Mouse (Mus musculus) stomach, embryonic 14.5 days (tissue): ENCODE measurements around the gene Ptprcap. TPM values are rescaled to one million over a fixed set of nuclear protein-coding genes. Genes with fewer than 3 reads are reported as not detected.

Experiments used
- ATAC-seq: fragments of 200-750 bp; cut with Nextera tagmentation; 2 replicates; pipeline ENCODE4 v1.8.0; 2017; ENCODE audit warnings: low read depth, moderate TSS enrichment; ENCODE audit not compliant: insufficient number of reproducible peaks, insufficient read depth, low FRiP score
- H3K27ac ChIP-seq: fragments of 300-500 bp; sonication (generic); 2 replicates; pipeline ENCODE4 v1.5.1; 2014; ENCODE audit warnings: mild to moderate bottlenecking, low read length, moderate library complexity, mixed read lengths
- H3K27me3 ChIP-seq: fragments of 300-500 bp; sonication (generic); 2 replicates; pipeline ENCODE4 v1.6.1; 2014; ENCODE audit warnings: low read length, control low read depth, mixed read lengths; ENCODE audit not compliant: control insufficient read depth, insufficient read depth
- H3K36me3 ChIP-seq: fragments of 300-500 bp; sonication (generic); 2 replicates; pipeline ENCODE4 v1.6.1; 2014; ENCODE audit warnings: mild to moderate bottlenecking, control low read depth, low read length, moderate library complexity, mixed read lengths; ENCODE audit not compliant: control insufficient read depth, insufficient read depth
- H3K4me1 ChIP-seq: fragments of 300-500 bp; sonication (generic); 2 replicates; pipeline ENCODE4 v1.6.1; 2014; ENCODE audit warnings: low read length, control low read depth, mixed read lengths; ENCODE audit not compliant: control insufficient read depth, insufficient read depth
- H3K4me2 ChIP-seq: fragments of 300-500 bp; sonication (generic); replicated peaks from 2 replicates; pipeline ENCODE4 v1.6.1; 2014; ENCODE audit warnings: low read depth, low read length, control low read depth
- H3K4me3 ChIP-seq: fragments of 300-500 bp; sonication (generic); 2 replicates; pipeline ENCODE4 v1.5.1; 2014; ENCODE audit warnings: low read depth, low read length, control low read depth
- H3K9ac ChIP-seq: fragments of 300-500 bp; sonication (generic); replicated peaks from 2 replicates; pipeline ENCODE4 v1.6.1; 2014; ENCODE audit warnings: low read depth, mild to moderate bottlenecking, control low read depth, low read length, moderate library complexity, mixed read lengths
- H3K9me3 ChIP-seq: fragments of 300-500 bp; sonication (generic); 2 replicates; pipeline ENCODE4 v1.6.1; 2016; ENCODE audit warnings: low read depth, low read length, control low read depth; ENCODE audit not compliant: control insufficient read depth
- WGBS: fragments of 180-500 bp; shearing (Covaris S2); extraction: QIAGEN DNeasy Blood & Tissue Kit; methylation state at CpG from one replicate; pipeline ENCODE4 v1.1.7; 2014; 5-methylcytosine and 5-hydroxymethylcytosine counted together
- polyA plus RNA-seq: library from polyadenylated mRNA; unstranded; fragments of >200 nt; fragmentation: Nextera tagmentation; extraction: Ambion mirVana; gene quantifications from 2 replicates; pipeline ENCODE4 v1.2.1, GENCODE M21; 2014

Ptprcap gene
- polyA plus RNA-seq, 1 experiment from 2014 or later = 1.9 TPM

DNA sequence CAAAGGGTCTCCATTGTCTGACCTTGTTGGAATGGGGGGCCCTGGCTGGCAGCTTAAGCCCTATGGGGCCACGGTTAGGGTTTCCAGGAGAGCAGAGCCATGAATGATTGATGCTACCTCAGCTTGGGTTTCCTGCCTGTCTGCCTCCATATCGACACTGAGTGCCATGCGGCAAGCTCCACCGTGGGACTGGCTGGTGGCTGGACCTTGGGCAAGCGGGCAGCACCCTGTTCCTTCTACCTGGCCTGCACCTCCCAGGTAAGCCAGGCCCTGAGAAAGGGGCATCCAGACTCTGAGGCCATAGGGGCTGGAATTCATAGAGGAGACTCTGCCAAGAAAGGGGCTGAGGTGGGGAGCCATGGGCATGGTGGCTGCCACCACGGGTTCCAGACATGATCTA lies 13.3 kb upstream of the Ptprcap start:
- Histone ChIP-seq H3K27me3 (no peaks in the 10 kb centered on the region), H3K4me1 (no peaks in the 10 kb centered on the region), H3K27ac (no peak overlapping the region), H3K4me2 (no peak overlapping the region), H3K36me3 (no peaks in the 10 kb centered on the region), H3K9ac (no peak overlapping the region), H3K4me3 (no peak overlapping the region), H3K9me3 (no peaks in the 10 kb centered on the region)
- no peak for ATAC-seq
- 71% methylated on average over 6 of the region's 6 CpGs for whole genome bisulfite sequencing

DNA sequence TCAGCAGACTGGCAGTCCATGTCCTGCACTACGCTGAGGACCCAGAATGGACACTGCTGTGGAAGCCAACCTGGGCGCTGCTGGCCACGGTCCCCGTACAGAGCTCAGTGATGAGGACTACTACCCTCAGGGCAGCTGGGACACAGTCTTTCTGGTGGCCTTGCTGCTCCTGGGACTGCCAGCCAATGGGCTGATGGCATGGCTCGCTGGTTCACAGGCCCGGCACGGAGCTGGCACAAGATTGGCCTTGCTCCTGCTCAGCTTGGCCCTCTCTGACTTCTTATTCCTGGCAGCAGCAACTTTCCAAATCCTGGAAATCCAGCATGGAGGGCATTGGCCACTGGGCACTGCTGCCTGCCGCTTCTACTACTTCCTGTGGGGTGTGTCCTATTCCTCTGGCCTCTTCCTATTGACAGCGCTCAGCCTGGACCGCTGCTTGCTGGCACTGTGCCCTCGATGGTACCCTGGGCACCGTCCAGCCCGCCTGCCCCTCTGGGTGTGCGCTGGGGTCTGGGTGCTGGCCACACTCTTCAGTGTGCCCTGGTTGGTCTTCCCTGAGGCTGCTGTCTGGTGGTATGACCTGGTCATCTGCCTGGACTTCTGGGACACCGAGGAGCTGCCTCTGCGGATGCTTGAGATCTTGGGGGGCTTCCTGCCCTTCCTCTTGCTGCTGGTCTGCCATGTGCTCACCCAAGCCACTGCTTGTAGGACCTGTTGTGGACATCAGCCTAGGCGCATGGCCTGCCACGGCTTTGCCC lies 10.8 kb upstream of the Ptprcap start:
- ATAC-seq = no peak
- 90% methylated on average over 18 of the region's 18 CpGs for WGBS
- Histone ChIP-seq H3K4me1 (peaks cover under 1% of the 10 kb centered on the region; the same call in 1 of the 2 replicates), H3K36me3 (no peaks in the 10 kb centered on the region), H3K27ac (no peak overlapping the region), H3K27me3 (no peaks in the 10 kb centered on the region), H3K9me3 (no peaks in the 10 kb centered on the region), H3K9ac (no peak overlapping the region), H3K4me3 (no peak overlapping the region), H3K4me2 (no peak overlapping the region)

DNA sequence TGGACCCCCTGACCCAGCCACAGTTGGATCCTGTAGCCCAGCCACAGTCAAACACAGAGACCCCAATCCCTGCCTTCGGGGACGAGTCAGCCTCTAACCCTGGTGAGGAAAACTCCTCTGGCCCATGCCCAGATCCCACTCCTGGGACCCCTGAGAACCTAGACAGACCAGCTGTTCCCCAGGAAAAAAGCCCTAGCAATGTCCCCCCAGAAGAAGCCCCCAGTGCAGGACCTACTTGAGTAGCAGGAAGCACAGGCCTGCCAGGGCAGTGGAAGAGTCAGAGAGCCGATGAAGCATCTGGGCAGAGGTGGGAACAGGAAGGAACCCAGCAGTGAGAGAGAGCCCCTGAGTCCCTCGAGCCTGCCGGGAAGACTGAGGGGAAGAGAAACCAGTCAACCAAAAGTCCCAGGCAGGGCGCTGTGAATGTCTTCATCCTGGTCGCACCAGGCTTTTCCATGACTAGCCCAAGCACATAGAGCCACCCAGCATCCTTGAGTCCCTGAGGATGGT lies 9.6 kb upstream of the Ptprcap start, which contains the start of gene Cabp4:
Gene Cabp4, minus strand, starts transcription at position 275 of the 510 bp plus-strand sequence.
- ATAC-seq = no peak
- Histone ChIP-seq H3K4me2 (no peak within 1 kb of the TSS), H3K27ac (no peak within 1 kb of the TSS), H3K9ac (no peak within 1 kb of the TSS), H3K27me3 (no peaks in the 10 kb centered on the region), H3K9me3 (no peaks in the 10 kb centered on the region), H3K36me3 (no peaks in the 10 kb centered on the region), H3K4me1 (peaks cover 7% of the 10 kb centered on the region; the same call in 1 of the 2 replicates), H3K4me3 (no peak within 1 kb of the TSS)
- WGBS = 79% methylated on average over 7 of the region's 7 CpGs

DNA sequence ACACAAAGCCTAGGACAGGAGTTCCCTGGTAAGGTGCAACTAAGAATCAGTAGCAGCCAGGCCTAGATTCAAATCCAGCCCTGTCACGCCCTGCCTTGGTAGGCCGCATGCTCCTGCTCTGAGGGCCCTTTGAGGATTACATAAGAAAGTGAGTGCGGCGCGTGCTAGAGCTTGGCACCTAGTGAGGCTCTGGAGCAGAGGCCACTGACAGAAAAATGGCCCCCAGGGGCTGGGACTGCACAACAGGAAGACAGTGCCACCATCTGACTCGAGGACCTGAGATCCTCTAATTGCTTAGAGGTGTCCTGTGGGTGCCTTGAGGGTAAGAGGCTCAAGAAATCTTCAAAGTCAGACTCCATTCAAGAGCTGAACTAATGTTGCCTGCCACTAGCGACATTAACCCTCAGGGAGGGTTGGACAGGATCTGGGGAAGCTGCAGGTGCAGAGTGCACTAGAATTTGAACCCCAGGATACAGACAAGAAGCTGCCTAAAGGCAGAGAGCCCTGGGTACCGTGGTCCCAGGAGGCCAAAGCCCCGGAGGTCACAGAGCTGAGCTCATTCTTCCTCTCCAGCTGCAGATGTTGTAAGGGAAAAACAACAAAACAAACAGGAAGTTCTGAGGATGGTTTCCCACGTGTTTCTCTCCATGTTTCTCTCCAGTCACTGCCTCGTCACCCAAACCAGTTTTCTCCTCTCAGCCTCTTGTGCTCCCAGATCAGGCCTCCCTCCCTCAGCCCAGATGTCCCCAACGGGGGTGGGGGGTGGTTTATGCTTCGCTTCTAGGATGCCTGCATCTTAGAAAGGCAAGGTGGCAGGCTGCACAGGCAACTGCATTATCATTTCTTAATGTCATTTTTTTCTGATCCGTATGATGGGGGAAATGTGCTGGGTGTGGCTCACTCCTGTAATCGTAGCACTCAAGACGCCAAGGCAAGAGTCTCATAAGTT lies 8.6 kb upstream of the Ptprcap start:
- no peaks in the 10 kb centered on the region for H3K9me3 ChIP-seq
- H3K4me1 ChIP-seq = peaks cover 17% of the 10 kb centered on the region
- no peak for ATAC-seq
- H3K27ac ChIP-seq = no peak overlapping the region
- no peaks in the 10 kb centered on the region for H3K27me3 ChIP-seq
- 80% methylated on average over 16 of the region's 16 CpGs for WGBS
- no peak overlapping the region for H3K4me2 ChIP-seq
- no peak overlapping the region for H3K9ac ChIP-seq
- no peak overlapping the region for H3K4me3 ChIP-seq
- peaks cover 1% of the 10 kb centered on the region; the same call in 1 of the 2 replicates for H3K36me3 ChIP-seq

DNA sequence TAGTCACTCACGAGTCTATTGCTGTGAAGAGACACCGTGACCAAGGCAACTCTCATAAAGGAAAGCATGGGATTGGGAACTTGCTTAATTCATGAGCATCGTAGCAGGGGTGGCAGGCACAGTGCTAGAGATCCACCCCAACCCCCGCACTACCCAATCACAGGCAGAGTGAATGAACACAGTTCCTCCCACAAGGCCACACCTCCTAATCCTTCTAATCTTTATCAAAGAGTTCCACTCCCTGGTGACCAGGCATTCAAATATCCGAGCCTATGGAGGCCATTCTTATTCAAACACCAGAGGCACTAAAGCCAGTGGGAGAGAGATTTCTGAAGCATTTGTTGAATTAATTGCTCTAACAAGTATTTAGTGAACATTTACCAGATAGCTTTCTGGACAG lies 7.5 kb upstream of the Ptprcap start:
- Histone ChIP-seq H3K4me3 (no peak overlapping the region), H3K27me3 (no peaks in the 10 kb centered on the region), H3K27ac (no peak overlapping the region), H3K9me3 (no peaks in the 10 kb centered on the region), H3K36me3 (peaks cover 12% of the 10 kb centered on the region), H3K9ac (no peak overlapping the region), H3K4me2 (no peak overlapping the region), H3K4me1 (peaks cover 20% of the 10 kb centered on the region)
- 87% methylated on average over 5 of the region's 5 CpGs for WGBS
- no peak for ATAC-seq

DNA sequence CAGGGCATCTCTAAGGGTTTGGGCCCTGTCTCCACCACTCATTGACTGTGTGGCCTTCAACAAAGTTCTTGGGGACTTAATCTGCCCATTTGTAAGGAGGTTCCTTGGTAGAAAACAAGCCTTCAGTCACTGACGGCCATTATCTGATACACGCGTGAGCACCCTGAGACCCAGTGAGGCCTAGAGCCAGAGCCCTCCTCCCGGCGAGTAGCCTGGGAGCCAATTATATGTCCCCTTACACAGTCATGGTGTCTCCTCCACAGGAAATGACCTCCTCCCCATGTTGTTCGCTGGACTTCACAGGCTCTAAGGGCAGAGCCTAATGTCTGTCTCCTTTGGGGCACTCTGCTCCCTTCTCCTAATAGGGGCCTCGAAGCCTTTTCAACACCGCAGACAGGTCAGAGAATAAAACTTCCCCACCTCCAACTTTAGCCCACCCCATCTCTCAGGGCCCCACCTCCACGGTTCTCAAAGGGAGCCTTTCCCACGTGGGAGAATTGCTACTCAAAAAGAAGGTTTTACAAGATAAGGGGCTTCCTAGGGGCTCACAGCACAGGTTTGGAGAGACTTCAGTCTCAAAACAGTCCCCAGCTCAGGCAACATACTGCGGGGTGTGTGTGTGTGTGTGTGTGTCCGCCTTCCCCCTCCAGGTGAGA lies 6.9 kb upstream of the Ptprcap start:
- WGBS = 61% methylated on average over 12 of the region's 12 CpGs
- Histone ChIP-seq H3K27me3 (no peaks in the 10 kb centered on the region), H3K4me3 (no peak overlapping the region), H3K4me1 (peaks cover 20% of the 10 kb centered on the region), H3K36me3 (peaks cover 15% of the 10 kb centered on the region), H3K9ac (no peak overlapping the region), H3K4me2 (no peak overlapping the region), H3K27ac (no peak overlapping the region), H3K9me3 (no peaks in the 10 kb centered on the region)
- no peak for ATAC-seq

DNA sequence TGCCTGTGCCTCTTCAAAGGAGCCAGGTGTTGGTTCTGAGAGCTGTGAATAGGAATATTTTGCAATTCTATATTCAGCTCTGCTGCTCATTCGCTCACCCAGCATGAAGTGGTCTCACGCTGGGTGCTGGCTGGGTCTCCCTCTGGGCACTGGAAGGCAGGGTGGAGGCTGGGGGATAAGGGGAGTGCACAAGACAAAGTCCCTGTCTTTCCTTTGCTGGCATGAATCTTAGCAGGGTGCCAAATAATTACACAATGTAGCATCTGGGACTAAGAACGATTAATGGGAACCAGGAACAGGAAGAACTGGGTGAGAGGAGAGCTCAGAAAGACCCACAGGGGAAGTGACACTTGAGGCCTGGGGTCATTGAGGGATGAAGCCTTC lies 6.4 kb upstream of the Ptprcap start:
- no peaks in the 10 kb centered on the region for H3K27me3 ChIP-seq
- H3K4me1 ChIP-seq = peaks cover 20% of the 10 kb centered on the region
- no peak for ATAC-seq
- no peaks in the 10 kb centered on the region for H3K9me3 ChIP-seq
- H3K4me2 ChIP-seq = no peak overlapping the region
- H3K36me3 ChIP-seq = peaks cover 15% of the 10 kb centered on the region
- H3K27ac ChIP-seq = no peak overlapping the region
- H3K4me3 ChIP-seq = no peak overlapping the region
- H3K9ac ChIP-seq = no peak overlapping the region
- 57% methylated on average over 3 of the region's 3 CpGs for WGBS
